Mouse (Mus musculus): ENCODE measurements around the gene Sebox. TPM values are rescaled to one million over a fixed set of nuclear protein-coding genes. Genes with fewer than 3 reads are reported as not detected.

Gene Sebox
- polyA plus RNA-seq, 1 experiment from 2014 or later = not detected

Other genes with a start within 250 kb of the Sebox start
- gene 2610507B11Rik, start 241.7 kb upstream of the Sebox start, polyA plus RNA-seq (2015; fragmentation: Nextera tagmentation; extraction: Ambion mirVana) = 56.4 and 59.8 TPM in 2 replicates
- 0.20 and 0.29 TPM in 2 replicates for gene BC030499, start 212.6 kb upstream of the Sebox start, polyA plus RNA-seq (2015; fragmentation: Nextera tagmentation; extraction: Ambion mirVana)
- gene Spag5, start 201.9 kb upstream of the Sebox start, polyA plus RNA-seq (2015; fragmentation: Nextera tagmentation; extraction: Ambion mirVana) = 24.5 and 25.5 TPM in 2 replicates
- 22.1 and 22.5 TPM in 2 replicates for gene Aldoc, start 180.5 kb upstream of the Sebox start, polyA plus RNA-seq (2015; fragmentation: Nextera tagmentation; extraction: Ambion mirVana)
- 65.9 and 66.6 TPM in 2 replicates for gene Pigs, start 175.0 kb upstream of the Sebox start, polyA plus RNA-seq (2015; fragmentation: Nextera tagmentation; extraction: Ambion mirVana)
- gene Unc119, start 160.0 kb upstream of the Sebox start, polyA plus RNA-seq (2015; fragmentation: Nextera tagmentation; extraction: Ambion mirVana) = 42.8 and 44.6 TPM in 2 replicates
- 0.04 and 0.44 TPM in 2 replicates for gene Foxn1, start 116.9 kb upstream of the Sebox start, polyA plus RNA-seq (2015; fragmentation: Nextera tagmentation; extraction: Ambion mirVana)
- not detected in 2 replicates for gene Slc13a2, start 81.2 kb upstream of the Sebox start, polyA plus RNA-seq (2015; fragmentation: Nextera tagmentation; extraction: Ambion mirVana)
- 6.9 and 7.3 TPM in 2 replicates for gene Slc46a1, start 37.8 kb upstream of the Sebox start, polyA plus RNA-seq (2015; fragmentation: Nextera tagmentation; extraction: Ambion mirVana)
- gene Sarm1, start 5.7 kb upstream of the Sebox start, polyA plus RNA-seq (2015; fragmentation: Nextera tagmentation; extraction: Ambion mirVana) = 0.12 and 0.19 TPM in 2 replicates
- gene Vtn, start 4.4 kb upstream of the Sebox start, polyA plus RNA-seq (2015; fragmentation: Nextera tagmentation; extraction: Ambion mirVana) = 2.1 and 9.3 TPM in 2 replicates
- 43.9 and 45.6 TPM in 2 replicates for gene Tmem199, start 8.7 kb downstream of the Sebox start, polyA plus RNA-seq (2015; fragmentation: Nextera tagmentation; extraction: Ambion mirVana)
- 139 and 151 TPM in 2 replicates for gene Poldip2, start 8.7 kb downstream of the Sebox start, polyA plus RNA-seq (2015; fragmentation: Nextera tagmentation; extraction: Ambion mirVana)
- gene Tnfaip1, start 32.9 kb downstream of the Sebox start, polyA plus RNA-seq (2015; fragmentation: Nextera tagmentation; extraction: Ambion mirVana) = 71.9 and 77.1 TPM in 2 replicates
- gene Ift20, start 32.9 kb downstream of the Sebox start, polyA plus RNA-seq (2015; fragmentation: Nextera tagmentation; extraction: Ambion mirVana) = 95.5 and 107 TPM in 2 replicates
- 58.3 and 68.1 TPM in 2 replicates for gene Tmem97, start 47.3 kb downstream of the Sebox start, polyA plus RNA-seq (2015; fragmentation: Nextera tagmentation; extraction: Ambion mirVana)
- gene Nlk, start 193.9 kb downstream of the Sebox start, polyA plus RNA-seq (2015; fragmentation: Nextera tagmentation; extraction: Ambion mirVana) = 11.4 and 11.5 TPM in 2 replicates
- gene Ccnq, start 248.3 kb downstream of the Sebox start, polyA plus RNA-seq (2015; fragmentation: Nextera tagmentation; extraction: Ambion mirVana) = 26.3 and 28.8 TPM in 2 replicates

Data from heart, embryonic 13.5 days (tissue).